ENCODE assay signal across 10 mouse cellular contexts in genomic region chr7:28084215-28084614, GRCm38 (mm10). TPM values are rescaled to one million over a fixed set of nuclear protein-coding genes. Genes with fewer than 3 reads are reported as not detected.
DNase-seq lines count a peak whose midpoint lies in the region; ATAC-seq lines count a peak whose summit lies in the region.
"Had no signal": no experiment of that assay in that cellular context is flagged by ENCODE, and none has a peak within 500 bp of the region (broad histone marks: within the 10 kb centered on the region; RNA-seq: fewer than 3 reads in every experiment).

No protein-coding gene starts in this region.

- no peaks in the 10 kb centered on the region for H3K36me3 ChIP-seq in kidney, embryonic 15.5 days
- H3K36me3 ChIP-seq in embryonic facial prominence, embryonic 13.5 days: no peaks in the 10 kb centered on the region

- no peak overlapping the region for H3K27ac ChIP-seq in kidney, embryonic 15.5 days
- no peak overlapping the region for H3K27ac ChIP-seq in embryonic facial prominence, embryonic 13.5 days

- ATAC-seq in kidney, embryonic 15.5 days (replicated peaks; ENCODE audit: low FRiP score): no peak
- ATAC-seq in embryonic facial prominence, embryonic 13.5 days (ENCODE audit: insufficient number of reproducible peaks, insufficient read depth, low FRiP score, low TSS enrichment, low read depth): 0 out of 2 replicates have a peak, but pooled peaks have one; percentile 26
- ATAC-seq in erythroid progenitor cell, adult 5-6 weeks (replicated peaks; ENCODE audit: low FRiP score, poor library complexity, severe bottlenecking): no peak

- no peak overlapping the region for H3K9ac ChIP-seq in kidney, embryonic 15.5 days
- H3K9ac ChIP-seq in embryonic facial prominence, embryonic 13.5 days: 0 out of 2 replicates have a peak overlapping the region, but pooled peaks have one; percentile 16

- no peak overlapping the region for H3K4me3 ChIP-seq in kidney, embryonic 15.5 days (replicated peaks)
- no peak overlapping the region for H3K4me3 ChIP-seq in embryonic facial prominence, embryonic 13.5 days
- H3K4me3 ChIP-seq: myocyte had no signal

- WGBS in kidney, embryonic 15.5 days: 65% methylated on average over 7 of the region's 7 CpGs
- 63% methylated on average over 7 of the region's 7 CpGs for WGBS in embryonic facial prominence, embryonic 13.5 days

- no peak overlapping the region for H3K4me2 ChIP-seq in kidney, embryonic 15.5 days
- H3K4me2 ChIP-seq in embryonic facial prominence, embryonic 13.5 days: no peak overlapping the region

- no peaks in the 10 kb centered on the region for H3K9me3 ChIP-seq in kidney, embryonic 15.5 days (replicated peaks)
- H3K9me3 ChIP-seq in embryonic facial prominence, embryonic 13.5 days: no peaks in the 10 kb centered on the region

- DNase-seq in kidney, postnatal 14 days: peak; percentile 19
- peak; percentile 73 for DNase-seq in brain, adult 2 months (ENCODE audit: low read depth, low spot score)
- peak; percentile 18 to 23 for DNase-seq in layer of hippocampus, postnatal 36 days
- no peak for DNase-seq in ovary, adult 18-20 months (ENCODE audit: low spot score)
- DNase-seq: cerebellum, adult 18-20 months had no signal

- no peaks in the 10 kb centered on the region for H3K4me1 ChIP-seq in kidney, embryonic 15.5 days
- H3K4me1 ChIP-seq in embryonic facial prominence, embryonic 13.5 days: no peaks in the 10 kb centered on the region

- H3K27me3 ChIP-seq in kidney, embryonic 15.5 days: no peaks in the 10 kb centered on the region
- H3K27me3 ChIP-seq in embryonic facial prominence, embryonic 13.5 days: peaks cover 7% of the 10 kb centered on the region; the same call in 1 of the 2 replicates

RNA-seq across cellular contexts. Expression of gene Fcgbp, which starts 13.2 kb away (rescaled TPM):
- polyA plus RNA-seq in kidney, embryonic 15.5 days (2015; fragmentation: Nextera tagmentation; extraction: Ambion mirVana): 0.58 and 3.3 TPM in 2 replicates
- polyA plus RNA-seq in embryonic facial prominence, embryonic 13.5 days (2015; fragmentation: Nextera tagmentation; extraction: Ambion mirVana): 1.5 and 5.8 TPM in 2 replicates
- under 1 TPM; 0.81 to 0.92 TPM for total RNA-seq in layer of hippocampus, postnatal 36 days (2021)
- not detected in 2 replicates for total RNA-seq in erythroid progenitor cell, adult 5-6 weeks (2015; ENCODE audit: low replicate concordance)
- total RNA-seq in erythroid progenitor cell, adult 5-6 weeks (2017; ENCODE audit: low replicate concordance): not detected in 2 replicates
- polyA plus RNA-seq: myocyte had no signal

RNA-seq across cellular contexts. Expression of gene Psmc4, which starts 34.3 kb away (rescaled TPM):
- 299 and 310 TPM in 2 replicates for polyA plus RNA-seq in kidney, embryonic 15.5 days (2015; fragmentation: Nextera tagmentation; extraction: Ambion mirVana)
- 313 and 356 TPM in 2 replicates for polyA plus RNA-seq in embryonic facial prominence, embryonic 13.5 days (2015; fragmentation: Nextera tagmentation; extraction: Ambion mirVana)
- 100 to 1,000 TPM; 122 to 131 TPM for total RNA-seq in layer of hippocampus, postnatal 36 days (2021)
- 77.1 and 114 TPM in 2 replicates for total RNA-seq in erythroid progenitor cell, adult 5-6 weeks (2015; ENCODE audit: low replicate concordance)
- 48.6 and 65.1 TPM in 2 replicates for total RNA-seq in erythroid progenitor cell, adult 5-6 weeks (2017; ENCODE audit: low replicate concordance)

RNA-seq across cellular contexts. Expression of gene 9530053A07Rik, which starts 45.1 kb away (rescaled TPM):
- polyA plus RNA-seq in kidney, embryonic 15.5 days (2015; fragmentation: Nextera tagmentation; extraction: Ambion mirVana): 0.03 TPM in 1 of 2 replicates, not detected in the other
- 0.03 TPM in 2 replicates for polyA plus RNA-seq in embryonic facial prominence, embryonic 13.5 days (2015; fragmentation: Nextera tagmentation; extraction: Ambion mirVana)
- total RNA-seq in layer of hippocampus, postnatal 36 days (2021): not detected
- total RNA-seq in erythroid progenitor cell, adult 5-6 weeks (2015; ENCODE audit: low replicate concordance): not detected in 2 replicates
- total RNA-seq in erythroid progenitor cell, adult 5-6 weeks (2017; ENCODE audit: low replicate concordance): not detected in 2 replicates
- total RNA-seq: liver, adult 2 months had no signal
- polyA plus RNA-seq: liver, adult 2 months had no signal
